Mouse (Mus musculus) left cerebral cortex, postnatal 14 days (tissue): Measurements from ENCODE around the gene Slc23a4. TPM values are rescaled to one million over a fixed set of nuclear protein-coding genes. Genes with fewer than 3 reads are reported as not detected.

ENCODE experiments used
- DNase-seq, 2 experiments: peaks; one replicate each; pipeline ENCODE4 v3.0.0; 2021 to 2022; ENCODE audit warnings: low spot score in 2 of 2, mixed read lengths in 1 of 2
- intact Hi-C: fragments of 180-260 bp; cut with DNase I; formaldehyde crosslinking; loops from one replicate; pipeline ENCODE4 v1.15.1; 2025
- total RNA-seq, 2 experiments: library from RNA; stranded (reverse); gene quantifications; 2 replicates each; pipeline ENCODE4 v1.2.3; 2021

Slc23a4 gene
- total RNA-seq, 2 experiments from 2014 or later = 1.1 TPM

- no peak for DNase-seq
- intact Hi-C loops = no loop called here
Measured at GRCm38 (mm10) chr6:34896168-34896780, 91.9 kb downstream of the Slc23a4 start.

DNA sequence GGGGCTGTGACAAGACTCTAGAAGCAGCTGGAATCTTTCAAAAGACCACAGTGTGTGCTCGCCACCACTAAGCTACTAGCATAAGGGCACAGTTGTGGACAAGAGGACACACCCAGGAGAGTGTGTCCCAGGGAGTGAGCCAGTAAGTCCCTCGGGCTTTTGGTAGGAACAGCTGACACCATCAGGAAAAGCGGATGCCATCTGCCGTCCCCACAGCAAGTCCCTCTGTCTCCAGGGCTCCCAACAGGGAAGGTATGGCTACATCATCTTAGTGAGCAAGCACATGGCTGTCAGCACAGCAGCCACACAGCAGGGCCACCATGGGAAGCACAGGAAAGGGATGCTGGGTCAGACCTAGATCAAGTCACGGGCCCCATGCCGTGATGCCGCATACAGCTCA, 92.6 kb downstream of the Slc23a4 start:
- DNase-seq = no peak
- intact Hi-C loops = no loop called here

Other genes with a start within 250 kb of the Slc23a4 start
- gene Agbl3, start 208.0 kb downstream of the Slc23a4 start, total RNA-seq = 10 to 100 TPM; 14.5 to 19.3 TPM
- gene Tmem140, start 125.3 kb downstream of the Slc23a4 start, total RNA-seq = 1 to 10 TPM; 2.6 to 3.5 TPM
- gene Cyren, start 110.3 kb downstream of the Slc23a4 start, total RNA-seq = 1 to 10 TPM; 3.3 to 4.4 TPM
- 10 to 100 TPM; 30.6 to 31.2 TPM for gene Wdr91, start 77.5 kb downstream of the Slc23a4 start, total RNA-seq
- not detected for gene Stra8, start 68.2 kb downstream of the Slc23a4 start, total RNA-seq
- 10 to 100 TPM; 36.0 to 38.4 TPM for gene Cnot4, start 145.3 kb upstream of the Slc23a4 start, total RNA-seq
- 10 to 100 TPM; 25.1 to 27.7 TPM for gene Nup205, start 189.0 kb upstream of the Slc23a4 start, total RNA-seq